Mouse (Mus musculus) ovary, postnatal 36 days (tissue): ENCODE results near the gene Slc7a4.
A peak's percentile ranks its signal among the peaks of the same experiment; 100 is the strongest.
"Not testable (repeated sequence)": the region's sequence is repeated elsewhere in the genome, so short reads cannot be mapped to it uniquely, and the experiment has no call there.

Experiments used
- DNase-seq: peaks from one replicate; pipeline ENCODE4 v3.0.0; 2022; ENCODE audit warnings: low spot score, mixed read lengths

The Slc7a4 gene

GRCm38 (mm10) chr16:17561751-17562208 lies 21.2 kb downstream of the Slc7a4 start, which contains the start of gene P2rx6:
TSS of gene P2rx6 (plus strand) at chr16:17561885.
- DNase-seq = peak; percentile 58

GRCm38 (mm10) chr16:17561128-17561750 lies 21.8 kb downstream of the Slc7a4 start, which contains the start of gene Lrrc74b:
TSS of gene Lrrc74b (minus strand) at chr16:17561247.
- peak; percentile 74 for DNase-seq

GRCm38 (mm10) chr16:17559396-17560027 lies 23.5 kb downstream of the Slc7a4 start:
- no peak for DNase-seq

GRCm38 (mm10) chr16:17558811-17559210 lies 24.2 kb downstream of the Slc7a4 start:
- no peak for DNase-seq

- DNase-seq = peak; percentile 71
Measured at GRCm38 (mm10) chr16:17557947-17558480, 25.0 kb downstream of the Slc7a4 start.

- DNase-seq = no peak
Measured at GRCm38 (mm10) chr16:17556907-17557306, 26.1 kb downstream of the Slc7a4 start.

- DNase-seq = no peak
Measured at GRCm38 (mm10) chr16:17556180-17556579, 26.8 kb downstream of the Slc7a4 start.

- not testable (repeated sequence) for DNase-seq
Measured at GRCm38 (mm10) chr16:17554702-17555101, 28.3 kb downstream of the Slc7a4 start.

- DNase-seq = no peak
Measured at GRCm38 (mm10) chr16:17553910-17554685, 28.9 kb downstream of the Slc7a4 start.

GRCm38 (mm10) chr16:17552837-17553236 lies 30.2 kb downstream of the Slc7a4 start:
- no peak for DNase-seq

- no peak for DNase-seq
Measured at GRCm38 (mm10) chr16:17542632-17543031, 40.4 kb downstream of the Slc7a4 start.

- DNase-seq = no peak
Measured at GRCm38 (mm10) chr16:17536584-17536983, 46.4 kb downstream of the Slc7a4 start.

- no peak for DNase-seq
Measured at GRCm38 (mm10) chr16:17532676-17533329, 50.2 kb downstream of the Slc7a4 start.

- no peak for DNase-seq
Measured at GRCm38 (mm10) chr16:17532271-17532670, 50.7 kb downstream of the Slc7a4 start.

- peak; percentile 96 for DNase-seq
Measured at GRCm38 (mm10) chr16:17530640-17531288, 52.2 kb downstream of the Slc7a4 start, which contains the start of gene Thap7. TSS of gene Thap7 (minus strand) at chr16:17531136.

GRCm38 (mm10) chr16:17529981-17530586 lies 52.9 kb downstream of the Slc7a4 start:
- DNase-seq = no peak

GRCm38 (mm10) chr16:17528276-17528675 lies 54.7 kb downstream of the Slc7a4 start:
- DNase-seq = no peak

- no peak for DNase-seq
Measured at GRCm38 (mm10) chr16:17527606-17528005, 55.4 kb downstream of the Slc7a4 start.

- no peak for DNase-seq
Measured at GRCm38 (mm10) chr16:17526223-17526622, 56.8 kb downstream of the Slc7a4 start.

GRCm38 (mm10) chr16:17525524-17525923 lies 57.5 kb downstream of the Slc7a4 start:
- no peak for DNase-seq

GRCm38 (mm10) chr16:17524156-17524555 lies 58.9 kb downstream of the Slc7a4 start:
- DNase-seq = no peak
